Mouse (Mus musculus): ENCODE measurements at regions not wholly inside any gene's neighbourhood (a gene's known extent, or its start where the extent isn't known, plus 50 kb on each side); places are given as distances from the start of the nearest gene placed in this dataset.

DNA sequence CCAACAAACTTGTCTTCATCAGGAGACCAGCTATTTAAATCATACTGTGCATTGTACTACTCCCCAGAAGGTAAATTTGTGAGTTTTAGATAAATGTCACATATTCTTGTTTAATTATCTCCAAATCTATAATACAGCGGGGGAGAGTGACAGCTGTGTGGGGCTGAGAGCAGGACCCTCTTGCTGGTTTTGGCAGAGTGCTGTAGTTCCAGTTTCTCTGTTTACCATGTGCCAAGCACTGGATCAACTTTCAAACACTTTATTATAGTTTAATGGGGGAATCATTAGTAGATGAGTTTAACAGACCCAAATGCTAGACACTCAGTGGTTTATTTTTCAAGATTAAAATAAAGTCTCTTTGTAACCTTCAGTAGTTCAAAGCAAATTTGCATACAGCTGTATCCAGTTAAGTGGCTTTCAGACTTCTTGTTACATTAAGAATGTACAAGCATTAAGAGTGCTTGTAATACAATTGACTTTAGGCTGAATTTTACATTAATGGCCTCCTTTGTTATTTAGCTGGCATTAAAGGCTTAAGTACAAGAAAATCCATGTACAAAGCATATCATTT, 90.7 kb upstream of the Zic1 start:
- TF ChIP-seq CTCF (IDR thresholded peaks at IDR 0.05; ENCODE audit: low read depth) (no peak), EP300 (IDR thresholded peaks at IDR 0.05; ENCODE audit: low read depth) (no peak)

Measured in heart, postnatal 0 days (tissue).